Mouse (Mus musculus) embryonic facial prominence, embryonic 11.5 days (tissue): ENCODE results near the gene Gm973. TPM values are rescaled to one million over a fixed set of nuclear protein-coding genes. Genes with fewer than 3 reads are reported as not detected.

Experiments used
- ATAC-seq: fragments of 200-750 bp; cut with Nextera tagmentation; replicated peaks from 2 replicates; pipeline ENCODE4 v1.8.0; 2017; ENCODE audit warnings: low read depth; ENCODE audit not compliant: insufficient number of reproducible peaks, low FRiP score, low TSS enrichment
- DNase-seq: peaks from one replicate; pipeline ENCODE4 v3.0.0-alpha.2; 2015; ENCODE audit warnings: low spot score
- H3K27ac ChIP-seq: fragments of 300-500 bp; sonication (generic); replicated peaks from 2 replicates; pipeline ENCODE4 v1.5.1; 2014; ENCODE audit warnings: mild to moderate bottlenecking, low read depth, low read length, control low read depth
- H3K27me3 ChIP-seq: fragments of 300-500 bp; sonication (generic); 2 replicates; pipeline ENCODE4 v1.6.1; 2014; ENCODE audit warnings: mild to moderate bottlenecking, low read length, moderate library complexity, mixed read lengths; ENCODE audit not compliant: control insufficient read depth, insufficient read depth
- H3K36me3 ChIP-seq: fragments of 300-500 bp; sonication (generic); replicated peaks from 2 replicates; pipeline ENCODE4 v1.6.1; 2014; ENCODE audit warnings: low read depth, mild to moderate bottlenecking, low read length, moderate library complexity, mixed read lengths; ENCODE audit not compliant: control insufficient read depth, insufficient read depth
- H3K4me1 ChIP-seq: fragments of 300-500 bp; sonication (generic); 2 replicates; pipeline ENCODE4 v1.6.1; 2014; ENCODE audit warnings: low read length, mixed read lengths; ENCODE audit not compliant: control insufficient read depth, insufficient read depth
- H3K4me2 ChIP-seq: fragments of 300-500 bp; sonication (generic); 2 replicates; pipeline ENCODE4 v1.6.1; 2014; ENCODE audit warnings: low read depth, mild to moderate bottlenecking, control low read depth, low read length, moderate library complexity
- H3K4me3 ChIP-seq: fragments of 300-500 bp; sonication (generic); 2 replicates; pipeline ENCODE4 v1.5.1; 2014; ENCODE audit warnings: low read depth, low read length, control low read depth
- H3K9ac ChIP-seq: fragments of 300-500 bp; sonication (generic); replicated peaks from 2 replicates; pipeline ENCODE4 v1.6.1; 2014; ENCODE audit warnings: mild to moderate bottlenecking, control low read depth, low read length
- H3K9me3 ChIP-seq: fragments of 300-500 bp; sonication (generic); replicated peaks from 2 replicates; pipeline ENCODE4 v1.6.1; 2016; ENCODE audit warnings: mild to moderate bottlenecking, low read length, inconsistent platforms, mixed read lengths; ENCODE audit not compliant: control insufficient read depth
- WGBS: fragments of 180-500 bp; shearing (Covaris S2); extraction: QIAGEN DNeasy Blood & Tissue Kit; methylation state at CpG from one replicate; pipeline ENCODE4 v1.1.7; 2014; 5-methylcytosine and 5-hydroxymethylcytosine counted together
- polyA plus RNA-seq: library from polyadenylated mRNA; unstranded; fragments of >200 nt; fragmentation: Nextera tagmentation; extraction: Ambion mirVana; gene quantifications from 2 replicates; pipeline ENCODE4 v1.2.1, GENCODE M21; 2014

Gene Gm973
- polyA plus RNA-seq, 1 experiment from 2014 or later: 2.3 TPM

DNA sequence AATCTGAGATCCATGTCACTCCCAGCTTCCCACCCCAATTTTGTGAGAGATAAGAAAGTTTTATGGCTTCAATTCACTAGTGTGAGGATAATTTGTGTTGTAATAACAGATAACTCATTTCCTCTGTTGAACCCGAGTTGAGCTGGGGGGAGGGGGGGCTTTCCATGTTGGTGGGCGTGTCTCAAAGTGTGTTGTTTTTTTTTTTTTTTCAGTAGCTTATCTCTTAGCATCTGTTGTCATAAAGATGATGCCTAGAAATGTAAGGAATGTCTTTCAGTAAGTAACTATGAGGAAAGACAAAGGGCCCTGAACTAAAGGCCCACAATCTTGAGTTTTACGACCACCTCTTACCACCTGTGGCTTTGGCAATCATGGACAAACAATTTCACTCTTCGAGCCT is 54.7 kb downstream of the Gm973 start:
- Histone ChIP-seq H3K4me2 (no peak overlapping the region), H3K27me3 (no peaks in the 10 kb centered on the region), H3K9me3 (no peaks in the 10 kb centered on the region), H3K36me3 (no peaks in the 10 kb centered on the region), H3K4me1 (no peaks in the 10 kb centered on the region), H3K4me3 (no peak overlapping the region), H3K27ac (no peak overlapping the region), H3K9ac (no peak overlapping the region)
- 79% methylated on average over 4 of the region's 4 CpGs for WGBS
- no peak for ATAC-seq
- no peak for DNase-seq

- Histone ChIP-seq H3K4me1 (no peaks in the 10 kb centered on the region), H3K9ac (no peak overlapping the region), H3K36me3 (no peaks in the 10 kb centered on the region), H3K9me3 (no peaks in the 10 kb centered on the region), H3K4me2 (no peak overlapping the region), H3K4me3 (no peak overlapping the region), H3K27ac (no peak overlapping the region), H3K27me3 (no peaks in the 10 kb centered on the region)
- ATAC-seq (no peak), DNase-seq (no peak)
- 54% methylated on average over 3 of the region's 3 CpGs for WGBS
These were observed 55.4 kb downstream of the Gm973 start for GRCm38 (mm10) chr1:59571502-59571901.

DNA sequence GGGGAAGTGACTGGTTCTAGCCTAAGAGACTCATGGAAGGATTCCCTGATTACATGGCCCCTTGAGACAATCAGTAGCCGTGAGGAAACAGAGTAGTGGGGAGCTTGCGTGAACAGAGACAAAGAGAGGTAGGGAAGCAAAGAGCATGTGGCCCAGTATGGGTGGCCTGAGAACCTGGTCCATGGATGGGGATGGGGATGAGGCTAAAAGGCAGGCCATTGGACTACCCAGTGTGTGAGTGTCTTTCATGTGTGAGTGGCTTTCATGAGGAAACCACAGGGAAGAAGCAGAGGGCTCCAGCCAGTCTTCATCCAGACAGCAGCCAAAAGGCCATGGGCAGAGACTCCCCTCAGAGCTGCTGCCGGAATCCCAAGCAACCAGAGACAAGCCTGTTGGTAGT is 57.8 kb downstream of the Gm973 start:
- no peaks in the 10 kb centered on the region for H3K4me1 ChIP-seq
- DNase-seq (no peak), ATAC-seq (0 out of 2 replicates have a peak, but pooled peaks have one; percentile 61)
- no peak overlapping the region for H3K4me3 ChIP-seq
- no peaks in the 10 kb centered on the region for H3K9me3 ChIP-seq
- no peaks in the 10 kb centered on the region for H3K27me3 ChIP-seq
- H3K9ac ChIP-seq: no peak overlapping the region
- no peak overlapping the region for H3K4me2 ChIP-seq
- H3K27ac ChIP-seq: no peak overlapping the region
- WGBS: 71% methylated on average over 3 of the region's 3 CpGs
- no peaks in the 10 kb centered on the region for H3K36me3 ChIP-seq

GRCm38 (mm10) chr1:59574262-59575187 is 58.5 kb downstream of the Gm973 start:
- H3K4me2 ChIP-seq: peak overlapping the region; percentile 29
- no peaks in the 10 kb centered on the region for H3K36me3 ChIP-seq
- no peak overlapping the region; the same call in 1 of the 2 replicates for H3K9ac ChIP-seq
- H3K27me3 ChIP-seq: no peaks in the 10 kb centered on the region
- WGBS: 32% methylated on average over 21 of the region's 21 CpGs
- no peaks in the 10 kb centered on the region for H3K9me3 ChIP-seq
- 0 out of 2 replicates have a peak overlapping the region, but pooled peaks have one; percentile 20 for H3K27ac ChIP-seq
- no peak overlapping the region for H3K4me3 ChIP-seq
- H3K4me1 ChIP-seq: no peaks in the 10 kb centered on the region
- ATAC-seq (peak; percentile 61; the same call in 1 of the 2 replicates), DNase-seq (peak; percentile 53)

GRCm38 (mm10) chr1:59578770-59579169 is 62.7 kb downstream of the Gm973 start:
- ATAC-seq: no peak
- WGBS: 79% methylated on average over 4 of the region's 4 CpGs

DNA sequence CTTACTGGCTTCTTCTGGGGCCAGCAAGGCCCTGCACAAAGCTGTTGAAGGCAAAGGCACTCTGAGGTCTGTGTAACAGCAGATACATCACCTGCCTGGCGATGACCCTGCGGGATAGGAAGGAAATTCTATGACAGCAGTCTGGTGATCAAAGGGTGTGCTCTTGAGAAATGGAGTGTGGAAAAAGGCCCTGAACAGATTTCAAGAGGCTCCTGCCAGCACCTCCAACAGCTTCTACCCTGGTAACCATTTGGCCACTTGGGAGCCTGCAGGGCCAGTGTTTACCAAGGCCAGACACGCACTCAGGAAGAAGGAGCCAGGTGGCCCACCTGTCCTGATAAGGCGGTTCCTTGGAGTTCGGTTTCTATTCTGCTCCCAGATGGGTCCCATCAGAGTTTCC is 63.3 kb downstream of the Gm973 start:
- ATAC-seq (no peak), DNase-seq (no peak)
- H3K36me3 ChIP-seq: no peaks in the 10 kb centered on the region
- no peak overlapping the region for H3K27ac ChIP-seq
- 77% methylated on average over 5 of the region's 5 CpGs for WGBS
- H3K27me3 ChIP-seq: no peaks in the 10 kb centered on the region
- H3K9ac ChIP-seq: no peak overlapping the region
- H3K4me3 ChIP-seq: no peak overlapping the region
- H3K4me1 ChIP-seq: no peaks in the 10 kb centered on the region
- no peak overlapping the region for H3K4me2 ChIP-seq
- H3K9me3 ChIP-seq: no peaks in the 10 kb centered on the region

More at GRCm38 (mm10) chr1:59578770-59579169, 62.7 kb downstream of the Gm973 start:
- no peaks in the 10 kb centered on the region for H3K27me3 ChIP-seq
- no peak overlapping the region for H3K4me3 ChIP-seq
- no peak for DNase-seq
- H3K4me1 ChIP-seq: no peaks in the 10 kb centered on the region
- no peaks in the 10 kb centered on the region for H3K36me3 ChIP-seq
- no peak overlapping the region for H3K27ac ChIP-seq
- H3K4me2 ChIP-seq: no peak overlapping the region
- no peak overlapping the region for H3K9ac ChIP-seq
- no peaks in the 10 kb centered on the region for H3K9me3 ChIP-seq

DNA sequence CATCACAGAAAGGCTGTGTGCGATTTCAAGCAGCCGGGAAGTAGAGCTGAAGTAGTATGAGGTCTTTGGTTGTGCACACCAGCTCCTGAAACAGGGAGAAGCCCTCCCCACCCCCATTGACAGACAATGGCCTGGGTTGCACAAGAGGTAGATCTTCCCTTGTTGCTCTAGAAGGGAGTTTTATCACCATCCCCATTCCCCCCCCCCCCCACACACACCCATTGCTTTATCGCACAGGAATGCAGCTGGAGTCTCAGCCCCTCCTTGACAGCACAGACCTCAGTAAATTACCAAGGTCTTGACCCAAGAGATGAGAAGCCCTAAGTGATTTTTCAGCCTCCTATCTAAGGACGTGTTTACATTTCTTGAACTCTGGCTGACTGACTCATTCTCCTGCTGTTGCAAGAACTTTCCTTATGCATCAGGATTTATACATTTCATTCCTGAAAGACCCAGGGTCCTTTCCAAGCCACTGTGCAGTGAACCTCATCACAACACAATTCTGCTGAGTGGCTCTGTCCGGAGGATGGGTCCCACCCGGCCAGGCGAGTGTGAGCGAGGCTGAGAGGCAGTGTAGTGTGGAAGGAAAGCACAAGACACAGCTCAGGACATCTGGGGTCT is 64.2 kb downstream of the Gm973 start:
- 54% methylated on average over 8 of the region's 8 CpGs for WGBS
- H3K4me1 ChIP-seq: no peaks in the 10 kb centered on the region
- ATAC-seq: 0 out of 2 replicates have a peak, but pooled peaks have one; percentile 52
- DNase-seq: no peak
- H3K4me3 ChIP-seq: no peak overlapping the region
- H3K4me2 ChIP-seq: no peak overlapping the region
- no peaks in the 10 kb centered on the region for H3K9me3 ChIP-seq
- no peaks in the 10 kb centered on the region for H3K36me3 ChIP-seq
- no peak overlapping the region for H3K9ac ChIP-seq
- no peak overlapping the region for H3K27ac ChIP-seq
- H3K27me3 ChIP-seq: no peaks in the 10 kb centered on the region

DNA sequence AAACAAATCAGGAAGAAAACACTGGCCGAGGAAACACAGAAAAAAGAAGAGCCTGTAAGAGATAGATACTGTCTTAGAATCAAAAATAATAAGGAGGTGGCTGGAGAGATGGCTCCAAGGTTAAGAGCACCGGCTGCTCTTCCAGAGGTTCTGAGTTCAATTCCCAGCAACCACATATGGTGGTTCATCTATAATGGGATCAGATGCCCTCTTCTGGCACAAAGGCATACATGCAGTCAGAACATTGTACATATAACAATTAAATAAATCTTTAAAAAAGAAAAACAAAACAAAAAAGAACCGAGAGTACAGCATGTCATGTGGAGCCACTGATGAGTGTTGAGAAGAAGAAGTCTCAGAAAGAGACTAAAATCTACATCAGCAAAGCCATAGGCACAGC is 64.8 kb downstream of the Gm973 start:
- no peak overlapping the region for H3K27ac ChIP-seq
- H3K27me3 ChIP-seq: no peaks in the 10 kb centered on the region
- H3K9me3 ChIP-seq: no peaks in the 10 kb centered on the region
- no peak overlapping the region for H3K9ac ChIP-seq
- H3K4me1 ChIP-seq: no peaks in the 10 kb centered on the region
- ATAC-seq (no peak), DNase-seq (no peak)
- 86% methylated on average over 3 of the region's 3 CpGs for WGBS
- H3K36me3 ChIP-seq: no peaks in the 10 kb centered on the region
- H3K4me3 ChIP-seq: no peak overlapping the region
- H3K4me2 ChIP-seq: no peak overlapping the region
